Mouse (Mus musculus): ENCODE results near the gene Nes. TPM values are rescaled to one million over a fixed set of nuclear protein-coding genes. Genes with fewer than 3 reads are reported as not detected.

Gene Nes
- polyA plus RNA-seq (2015; fragmentation: Nextera tagmentation; extraction: Ambion mirVana), result 31.1 and 34.6 TPM in 2 replicates

DNA sequence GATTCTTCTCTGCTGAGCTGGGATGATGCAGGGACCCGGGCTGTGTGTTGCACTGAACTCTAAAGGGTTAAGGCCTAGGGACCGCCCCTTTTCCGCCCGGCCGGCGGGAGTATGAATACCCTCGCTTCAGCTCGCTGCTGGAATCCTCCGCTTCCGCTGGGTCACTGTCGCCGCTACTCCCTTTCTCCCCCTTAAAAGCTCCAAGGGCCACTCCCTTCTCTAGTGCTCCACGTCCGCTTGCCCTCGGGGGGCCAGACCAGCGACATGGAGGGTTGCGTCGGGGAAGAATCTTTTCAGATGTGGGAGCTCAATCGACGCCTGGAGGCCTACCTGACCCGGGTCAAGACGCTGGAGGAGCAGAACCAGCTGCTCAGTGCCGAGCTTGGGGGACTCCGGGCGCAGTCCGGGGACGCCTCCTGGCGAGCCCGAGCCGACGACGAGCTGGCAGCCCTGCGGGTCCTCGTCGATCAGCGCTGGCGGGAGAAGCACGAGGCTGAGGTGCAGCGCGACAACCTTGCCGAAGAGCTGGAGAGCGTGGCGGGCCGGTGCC lies at the start of gene Nes:
TSS of gene Nes (plus strand) at position 140 of the 550 bp plus-strand sequence.
- under 1% methylated on average over 44 of the region's 44 CpGs for WGBS
- Histone ChIP-seq H3K4me2 (peak within 1 kb of the TSS; percentile 97), H3K27me3 (no peaks in the 10 kb centered on the region), H3K9ac (peak within 1 kb of the TSS; percentile 78), H3K36me3 (peaks cover 15% of the 10 kb centered on the region), H3K4me1 (peaks cover 50% of the 10 kb centered on the region), H3K4me3 (replicated peaks) (peak within 1 kb of the TSS; percentile 64), H3K27ac (peak within 1 kb of the TSS; percentile 88), H3K9me3 (replicated peaks) (no peaks in the 10 kb centered on the region)
- peak; percentile 72 for ATAC-seq (replicated peaks; ENCODE audit: low FRiP score)

DNA sequence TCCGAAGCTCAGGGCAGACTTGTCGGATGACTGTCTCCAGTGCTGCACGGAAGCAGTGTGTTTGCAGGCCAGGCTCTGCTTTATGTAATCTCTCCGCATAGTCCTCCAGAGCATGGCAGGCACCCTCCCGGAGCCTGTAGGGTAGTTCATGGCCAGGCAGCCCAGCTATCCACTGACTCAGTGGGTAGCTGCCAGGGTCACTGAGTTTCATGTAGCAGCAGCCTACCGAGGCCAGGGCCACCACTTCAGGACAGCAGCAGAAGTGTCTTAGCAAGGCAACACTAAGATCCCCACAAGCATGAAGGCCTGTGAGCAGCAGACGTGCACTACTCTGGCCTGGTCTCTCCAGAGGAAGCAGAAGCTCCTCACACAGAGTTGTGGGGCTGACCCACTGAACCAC lies 45.9 kb upstream of the Nes start:
- WGBS, result 84% methylated on average over 7 of the region's 7 CpGs
- Histone ChIP-seq H3K9me3 (replicated peaks) (no peaks in the 10 kb centered on the region), H3K4me2 (no peak overlapping the region), H3K4me3 (replicated peaks) (no peak overlapping the region), H3K27ac (no peak overlapping the region), H3K27me3 (no peaks in the 10 kb centered on the region), H3K4me1 (peaks cover 18% of the 10 kb centered on the region), H3K36me3 (peaks cover 64% of the 10 kb centered on the region), H3K9ac (no peak overlapping the region)
- ATAC-seq (replicated peaks; ENCODE audit: low FRiP score), result no peak

DNA sequence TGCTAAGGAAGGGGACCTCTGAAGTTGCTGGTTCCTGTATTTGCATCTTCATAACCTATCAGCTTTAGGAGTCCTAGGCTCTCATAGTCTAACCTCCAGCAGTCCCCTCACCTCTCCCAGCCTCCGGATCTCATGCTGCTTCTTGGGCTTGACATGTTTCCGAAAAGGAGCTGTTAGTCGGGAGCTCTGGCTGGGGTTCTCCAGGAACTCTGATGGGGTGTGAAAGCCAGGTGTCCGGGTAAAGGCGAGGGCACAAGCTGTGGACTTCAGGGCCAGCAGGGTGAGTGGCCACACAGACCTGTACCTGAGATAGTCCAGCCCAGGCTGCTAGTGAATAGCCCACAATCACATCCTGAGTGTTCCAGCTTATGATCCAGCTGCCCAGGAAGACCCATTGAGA lies 43.4 kb upstream of the Nes start:
- Histone ChIP-seq H3K9ac (no peak overlapping the region), H3K27me3 (no peaks in the 10 kb centered on the region), H3K27ac (no peak overlapping the region), H3K9me3 (replicated peaks) (no peaks in the 10 kb centered on the region), H3K4me3 (replicated peaks) (no peak overlapping the region), H3K36me3 (peaks cover 66% of the 10 kb centered on the region), H3K4me1 (peaks cover 28% of the 10 kb centered on the region), H3K4me2 (no peak overlapping the region)
- no peak for ATAC-seq (replicated peaks; ENCODE audit: low FRiP score)
- 90% methylated on average over 5 of the region's 5 CpGs for WGBS

DNA sequence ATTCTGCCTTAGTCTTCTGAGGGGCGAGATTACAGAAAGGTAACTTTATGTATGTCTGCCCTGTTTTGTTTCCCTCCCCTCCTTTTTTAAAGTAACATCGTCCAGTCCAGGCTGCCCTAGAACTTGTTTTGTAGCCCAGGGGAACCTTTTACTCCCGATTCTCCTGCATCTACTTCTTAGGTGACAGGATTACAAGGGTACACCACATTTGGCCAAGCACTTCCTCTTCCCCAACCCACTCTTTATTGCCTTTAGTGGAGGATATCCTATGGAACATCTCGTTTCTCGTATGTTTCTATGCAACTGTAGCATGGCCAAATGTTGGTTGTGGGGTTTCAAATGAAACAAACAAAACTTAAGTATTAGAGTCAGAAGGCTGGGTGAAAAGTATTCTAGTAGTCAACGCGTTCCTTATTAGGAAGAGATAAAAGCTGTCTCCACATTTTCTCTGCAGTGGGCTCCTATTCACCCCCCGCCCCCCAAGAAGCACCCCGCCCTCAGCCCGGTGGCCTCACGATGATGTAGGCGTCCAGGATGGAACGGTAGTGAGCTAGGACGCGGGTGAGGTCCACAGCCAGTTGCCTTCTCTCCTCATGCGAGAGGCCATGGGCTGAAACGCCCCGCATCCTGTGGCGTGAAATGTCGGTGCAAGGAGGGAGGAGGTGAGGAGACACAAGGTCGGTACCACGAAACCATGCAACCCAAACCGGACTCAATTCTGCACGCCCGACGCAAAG lies 41.4 kb upstream of the Nes start:
- Histone ChIP-seq H3K4me2 (peak overlapping the region; percentile 75), H3K4me1 (peaks cover 41% of the 10 kb centered on the region), H3K9ac (peak overlapping the region; percentile 80), H3K27ac (peak overlapping the region; percentile 95), H3K27me3 (no peaks in the 10 kb centered on the region), H3K4me3 (replicated peaks) (peak overlapping the region; percentile 71), H3K36me3 (peaks cover 64% of the 10 kb centered on the region), H3K9me3 (replicated peaks) (no peaks in the 10 kb centered on the region)
- WGBS, result 4% methylated on average over 26 of the region's 26 CpGs
- peak; percentile 56 for ATAC-seq (replicated peaks; ENCODE audit: low FRiP score)

DNA sequence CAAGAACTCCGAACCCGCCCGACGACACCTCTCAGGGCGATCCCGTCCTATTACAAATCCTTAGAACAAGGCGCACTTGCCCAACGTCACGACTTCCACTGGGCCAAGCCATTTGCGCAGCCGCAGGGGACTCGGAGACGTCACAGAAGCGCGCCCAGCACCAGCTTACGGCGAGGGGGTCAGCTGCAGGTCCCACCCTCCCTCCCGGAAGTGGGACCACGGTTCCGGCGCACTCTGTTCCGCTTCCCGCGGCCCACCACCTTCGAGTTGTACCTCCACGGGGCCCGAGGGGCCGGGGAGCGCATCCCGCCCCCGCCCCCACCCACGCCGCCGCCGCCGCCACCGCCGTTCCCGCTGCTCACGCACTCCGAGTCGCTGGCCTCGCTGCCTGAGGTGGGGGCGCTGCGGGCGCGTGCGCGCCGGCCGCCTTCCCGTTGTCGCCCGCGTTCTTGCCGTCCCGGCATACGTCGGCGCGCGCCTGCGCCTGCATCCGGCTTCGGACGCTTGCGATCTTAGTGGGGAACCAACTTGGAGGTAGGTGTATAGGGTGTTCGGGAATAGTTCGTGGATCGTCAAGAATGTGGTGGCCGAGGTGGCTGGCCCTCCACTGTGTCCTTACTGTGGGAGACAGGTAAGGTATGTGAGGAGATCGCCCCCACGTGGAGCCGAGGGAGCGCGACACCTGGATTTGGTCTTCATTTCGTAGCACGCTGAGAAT lies 40.6 kb upstream of the Nes start, which contains the start of the genes Isg20l2 and Rrnad1:
TSS of gene Isg20l2 (plus strand) at position 237 of the 718 bp plus-strand sequence.
TSS of gene Rrnad1 (minus strand) at position 640 of the 718 bp plus-strand sequence.
- Histone ChIP-seq H3K27ac (peak within 1 kb of the TSS; percentile 95), H3K4me3 (replicated peaks) (peak within 1 kb of the TSS; percentile 71), H3K4me2 (peak within 1 kb of the TSS; percentile 75), H3K9me3 (replicated peaks) (no peaks in the 10 kb centered on the region), H3K36me3 (peaks cover 64% of the 10 kb centered on the region), H3K9ac (peak within 1 kb of the TSS; percentile 80), H3K4me1 (peaks cover 41% of the 10 kb centered on the region), H3K27me3 (no peaks in the 10 kb centered on the region)
- ATAC-seq (replicated peaks; ENCODE audit: low FRiP score), result peak; percentile 97
- WGBS, result under 1% methylated on average over 67 of the region's 78 CpGs

DNA sequence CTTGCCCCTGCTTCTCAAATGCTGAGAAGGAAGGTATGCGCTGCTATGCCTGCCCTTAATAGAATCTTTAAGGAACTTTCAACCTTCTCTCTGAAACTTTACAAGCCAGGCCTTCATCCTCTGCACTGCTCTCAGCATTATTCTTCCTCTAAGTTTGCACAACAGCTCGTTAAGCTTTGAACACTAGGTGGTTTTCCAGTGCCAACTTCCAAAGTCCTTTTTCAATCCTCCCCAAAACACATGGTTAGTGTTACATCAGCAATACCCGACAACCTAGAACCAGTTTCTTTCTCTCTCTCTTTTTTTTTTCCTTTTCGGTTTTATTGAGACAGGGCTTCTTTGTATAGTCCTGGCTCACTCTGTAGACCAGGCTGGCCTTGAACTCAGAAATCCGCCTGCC lies 36.9 kb upstream of the Nes start:
- Histone ChIP-seq H3K4me1 (peaks cover 45% of the 10 kb centered on the region), H3K9me3 (replicated peaks) (no peaks in the 10 kb centered on the region), H3K4me3 (replicated peaks) (no peak overlapping the region), H3K27me3 (no peaks in the 10 kb centered on the region), H3K4me2 (no peak overlapping the region), H3K9ac (no peak overlapping the region), H3K27ac (no peak overlapping the region), H3K36me3 (peaks cover 74% of the 10 kb centered on the region)
- WGBS, result 83% methylated on average over 5 of the region's 5 CpGs
- no peak for ATAC-seq (replicated peaks; ENCODE audit: low FRiP score)

DNA sequence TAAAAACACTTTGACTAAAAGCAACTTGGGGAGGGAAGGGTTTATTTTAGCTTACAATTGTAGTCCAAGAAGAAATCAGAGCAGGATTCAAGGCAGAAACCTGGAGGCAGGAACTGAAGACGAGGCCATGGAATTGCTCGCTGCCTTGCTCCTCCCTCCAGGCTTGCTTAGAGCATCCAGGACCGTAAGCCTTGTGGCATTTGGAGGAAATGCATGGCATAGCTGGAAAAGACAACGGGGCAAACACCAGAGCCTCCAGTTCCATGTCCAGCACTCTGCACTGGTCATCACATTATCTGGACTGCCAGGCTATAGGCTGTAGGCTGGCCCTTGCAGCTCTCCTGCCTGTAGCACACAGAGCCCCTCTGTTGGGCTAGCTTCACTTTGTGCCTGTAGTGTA lies 36.4 kb upstream of the Nes start:
- Histone ChIP-seq H3K4me1 (peaks cover 40% of the 10 kb centered on the region), H3K4me3 (replicated peaks) (no peak overlapping the region), H3K4me2 (no peak overlapping the region), H3K9me3 (replicated peaks) (no peaks in the 10 kb centered on the region), H3K9ac (no peak overlapping the region), H3K36me3 (peaks cover 79% of the 10 kb centered on the region), H3K27me3 (no peaks in the 10 kb centered on the region), H3K27ac (no peak overlapping the region)
- no peak for ATAC-seq (replicated peaks; ENCODE audit: low FRiP score)
- WGBS, result 66% methylated on average over 4 of the region's 4 CpGs

DNA sequence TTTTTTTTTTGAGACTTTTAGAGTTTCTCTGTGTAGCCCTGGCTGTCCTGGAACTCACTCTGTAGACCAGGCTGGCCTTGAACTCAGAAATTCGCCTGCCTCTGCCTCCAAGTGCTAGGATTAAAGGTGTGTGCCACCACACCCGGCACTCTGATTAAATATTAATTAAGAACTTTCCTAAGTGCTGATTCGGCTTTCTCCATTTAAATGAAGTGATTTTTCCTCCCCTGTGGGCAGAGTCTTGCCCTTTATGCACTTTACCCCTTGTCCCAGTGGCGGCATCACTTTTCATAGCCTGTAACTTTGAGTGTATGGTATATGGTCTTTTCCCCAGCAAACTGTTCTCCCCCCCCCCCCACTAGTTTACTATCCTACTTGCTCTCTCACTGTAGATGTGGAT lies 35.7 kb upstream of the Nes start:
- Histone ChIP-seq H3K4me3 (replicated peaks) (no peak overlapping the region), H3K9me3 (replicated peaks) (no peaks in the 10 kb centered on the region), H3K4me1 (peaks cover 40% of the 10 kb centered on the region), H3K4me2 (no peak overlapping the region), H3K27ac (0 out of 2 replicates have a peak overlapping the region, but pooled peaks have one; percentile 13), H3K9ac (no peak overlapping the region), H3K27me3 (no peaks in the 10 kb centered on the region), H3K36me3 (peaks cover 86% of the 10 kb centered on the region)
- ATAC-seq (replicated peaks; ENCODE audit: low FRiP score), result no peak
- WGBS, result 73% methylated on average over 4 of the region's 4 CpGs

DNA sequence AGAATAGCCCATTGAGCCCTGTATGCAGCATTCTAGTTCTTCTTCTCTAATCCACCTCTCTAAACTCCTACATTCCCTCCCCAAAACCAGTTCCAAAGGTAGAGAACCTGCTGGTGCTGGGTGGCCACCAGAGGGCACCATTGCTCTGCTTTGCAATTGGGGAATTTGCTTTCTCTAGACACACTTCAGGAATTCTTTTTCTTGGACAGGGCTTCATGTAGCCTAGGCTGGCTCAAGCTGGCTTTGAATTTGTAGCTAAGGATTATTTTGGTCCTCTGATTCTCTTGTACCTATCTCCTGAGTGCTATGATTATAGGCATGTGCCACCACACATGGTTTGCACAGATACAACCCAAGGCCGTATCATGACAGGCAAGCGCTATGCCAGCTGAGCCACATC lies 35.1 kb upstream of the Nes start:
- H3K36me3 ChIP-seq, result peaks cover 92% of the 10 kb centered on the region

DNA sequence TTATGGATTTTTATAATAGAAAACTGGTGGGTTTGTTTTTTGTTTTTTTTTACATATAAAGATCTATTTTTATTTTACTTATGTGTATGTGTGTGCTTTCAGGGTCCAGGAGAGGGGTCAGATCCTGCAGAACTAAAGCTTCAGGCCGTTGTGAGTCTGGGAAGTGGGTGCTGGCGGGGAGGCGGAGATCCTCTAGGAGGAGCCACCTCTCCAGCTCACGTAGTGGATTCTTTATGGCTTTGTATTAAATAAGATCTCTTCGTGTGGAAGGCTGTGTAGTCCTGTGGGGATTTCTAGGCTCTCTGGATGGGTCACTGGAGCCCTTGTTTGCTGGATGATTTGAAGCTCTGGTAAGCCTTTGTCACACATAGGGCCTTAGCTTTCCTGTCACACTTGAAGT lies 30.3 kb upstream of the Nes start:
- no peak overlapping the region for H3K9ac ChIP-seq
- no peaks in the 10 kb centered on the region for H3K27me3 ChIP-seq
- no peaks in the 10 kb centered on the region for H3K9me3 ChIP-seq (replicated peaks)
- no peak for ATAC-seq (replicated peaks; ENCODE audit: low FRiP score)
- peaks cover 81% of the 10 kb centered on the region for H3K36me3 ChIP-seq
- H3K4me1 ChIP-seq, result peaks cover 22% of the 10 kb centered on the region
- H3K4me3 ChIP-seq (replicated peaks), result no peak overlapping the region
- H3K4me2 ChIP-seq, result no peak overlapping the region
- no peak overlapping the region for H3K27ac ChIP-seq
- WGBS, result 65% methylated on average over 5 of the region's 5 CpGs

More for the DNA sequence above, 35.1 kb upstream of the Nes start:
- 95% methylated on average over 2 of the region's 2 CpGs for WGBS
- 0 out of 2 replicates have a peak overlapping the region, but pooled peaks have one; percentile 13 for H3K27ac ChIP-seq
- H3K27me3 ChIP-seq, result no peaks in the 10 kb centered on the region
- H3K4me3 ChIP-seq (replicated peaks), result no peak overlapping the region
- H3K9me3 ChIP-seq (replicated peaks), result no peaks in the 10 kb centered on the region
- no peak overlapping the region for H3K9ac ChIP-seq
- peaks cover 39% of the 10 kb centered on the region for H3K4me1 ChIP-seq
- ATAC-seq (replicated peaks; ENCODE audit: low FRiP score), result peak; percentile 27; the same call in 1 of the 2 replicates
- no peak overlapping the region for H3K4me2 ChIP-seq

DNA sequence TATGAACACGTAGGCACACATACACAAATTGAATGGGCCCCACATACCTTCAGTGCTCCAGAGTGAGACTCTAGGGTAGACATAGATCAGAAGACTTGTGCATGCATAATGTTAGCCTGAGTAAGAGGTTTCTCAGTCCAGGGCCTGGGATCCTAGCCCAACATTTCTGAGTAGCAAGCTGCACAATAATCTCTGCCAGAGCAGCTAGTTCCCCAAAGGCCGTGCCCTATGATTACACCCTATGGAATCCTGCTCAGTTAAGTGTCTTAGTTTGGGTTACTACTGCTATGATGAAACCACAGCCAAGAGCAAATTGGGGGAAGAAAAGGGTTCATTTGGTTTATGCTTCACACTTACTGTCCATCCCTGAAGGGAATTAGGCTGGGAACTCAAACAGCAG lies 28.4 kb upstream of the Nes start:
- Histone ChIP-seq H3K27me3 (no peaks in the 10 kb centered on the region), H3K36me3 (peaks cover 62% of the 10 kb centered on the region), H3K4me2 (no peak overlapping the region), H3K9me3 (replicated peaks) (no peaks in the 10 kb centered on the region), H3K4me3 (replicated peaks) (no peak overlapping the region), H3K4me1 (peaks cover 32% of the 10 kb centered on the region), H3K27ac (no peak overlapping the region), H3K9ac (no peak overlapping the region)
- 88% methylated on average over 2 of the region's 2 CpGs for WGBS
- no peak for ATAC-seq (replicated peaks; ENCODE audit: low FRiP score)

DNA sequence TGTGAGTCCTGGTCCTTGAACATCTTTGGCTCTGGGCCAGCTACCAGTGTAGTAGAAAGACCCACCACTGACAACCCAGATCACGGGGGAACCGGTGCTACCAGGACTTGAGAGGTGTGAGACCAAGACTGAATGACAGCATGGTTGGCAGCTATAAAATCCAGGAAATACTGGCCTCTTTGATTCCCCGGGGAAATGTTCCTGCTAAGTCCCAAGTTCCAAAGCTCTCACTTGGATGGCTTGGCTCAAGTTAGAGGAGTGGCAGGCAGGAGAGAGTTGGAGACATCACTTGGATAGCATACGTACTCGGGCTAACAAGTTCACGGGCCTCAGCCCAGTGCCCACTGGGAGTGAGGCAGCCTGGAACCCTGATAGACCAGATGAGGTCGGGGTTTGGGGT lies 27.3 kb upstream of the Nes start:
- H3K9ac ChIP-seq, result no peak overlapping the region
- ATAC-seq (replicated peaks; ENCODE audit: low FRiP score), result no peak
- peaks cover 43% of the 10 kb centered on the region for H3K4me1 ChIP-seq
- H3K27ac ChIP-seq, result no peak overlapping the region
- no peaks in the 10 kb centered on the region for H3K9me3 ChIP-seq (replicated peaks)
- no peak overlapping the region for H3K4me3 ChIP-seq (replicated peaks)
- H3K36me3 ChIP-seq, result peaks cover 51% of the 10 kb centered on the region
- H3K4me2 ChIP-seq, result no peak overlapping the region
- no peaks in the 10 kb centered on the region for H3K27me3 ChIP-seq
- 57% methylated on average over 7 of the region's 7 CpGs for WGBS
